Mouse (Mus musculus) testis, adult 2 months (tissue): ENCODE measurements around the gene Col16a1. TPM values are rescaled to one million over a fixed set of nuclear protein-coding genes. Genes with fewer than 3 reads are reported as not detected.

ENCODE experiments used
- H3K27ac ChIP-seq: fragments of 200-500 bp; 2 replicates; pipeline ENCODE4 v1.5.1; 2012; ENCODE audit warnings: low read depth, low read length; ENCODE audit not compliant: control insufficient read depth, insufficient read depth
- H3K27me3 ChIP-seq: fragments of 200-500 bp; 2 replicates; pipeline ENCODE4 v1.6.1; 2012; ENCODE audit warnings: mild to moderate bottlenecking, low read length, moderate library complexity; ENCODE audit not compliant: control insufficient read depth, insufficient read depth
- H3K36me3 ChIP-seq: fragments of 200-500 bp; 2 replicates; pipeline ENCODE4 v1.6.1; 2012; ENCODE audit warnings: mild to moderate bottlenecking, low read length; ENCODE audit not compliant: control insufficient read depth, insufficient read depth
- H3K4me1 ChIP-seq: fragments of 200-500 bp; 2 replicates; pipeline ENCODE4 v1.6.1; 2012; ENCODE audit warnings: low read length; ENCODE audit not compliant: control insufficient read depth, insufficient read depth
- H3K4me3 ChIP-seq: fragments of 200-500 bp; 2 replicates; pipeline ENCODE4 v1.5.1; 2012; ENCODE audit warnings: low read depth, mild to moderate bottlenecking, low read length, moderate library complexity, mixed read lengths; ENCODE audit not compliant: control insufficient read depth
- CTCF ChIP-seq: fragments of 200-500 bp; IDR thresholded peaks from 2 replicates; pipeline ENCODE4 v1.5.1; 2012; ENCODE audit warnings: low read depth, mild to moderate bottlenecking, inconsistent platforms, low read length, moderate library complexity; ENCODE audit not compliant: control insufficient read depth, insufficient read depth, insufficient replicate concordance
- POLR2A ChIP-seq: fragments of 200-500 bp; IDR thresholded peaks from 2 replicates; pipeline ENCODE4 v1.6.1; 2012; ENCODE audit warnings: low read depth, mild to moderate bottlenecking, inconsistent platforms, low read length, moderate library complexity; ENCODE audit not compliant: control insufficient read depth
- polyA plus RNA-seq: library from polyadenylated mRNA; depleted of rRNA; stranded (reverse); fragments of >200 nt; gene quantifications from 2 replicates; pipeline ENCODE4 v1.2.3, GENCODE M21; 2012

Gene Col16a1
- polyA plus RNA-seq, 1 experiment: 111 TPM

DNA sequence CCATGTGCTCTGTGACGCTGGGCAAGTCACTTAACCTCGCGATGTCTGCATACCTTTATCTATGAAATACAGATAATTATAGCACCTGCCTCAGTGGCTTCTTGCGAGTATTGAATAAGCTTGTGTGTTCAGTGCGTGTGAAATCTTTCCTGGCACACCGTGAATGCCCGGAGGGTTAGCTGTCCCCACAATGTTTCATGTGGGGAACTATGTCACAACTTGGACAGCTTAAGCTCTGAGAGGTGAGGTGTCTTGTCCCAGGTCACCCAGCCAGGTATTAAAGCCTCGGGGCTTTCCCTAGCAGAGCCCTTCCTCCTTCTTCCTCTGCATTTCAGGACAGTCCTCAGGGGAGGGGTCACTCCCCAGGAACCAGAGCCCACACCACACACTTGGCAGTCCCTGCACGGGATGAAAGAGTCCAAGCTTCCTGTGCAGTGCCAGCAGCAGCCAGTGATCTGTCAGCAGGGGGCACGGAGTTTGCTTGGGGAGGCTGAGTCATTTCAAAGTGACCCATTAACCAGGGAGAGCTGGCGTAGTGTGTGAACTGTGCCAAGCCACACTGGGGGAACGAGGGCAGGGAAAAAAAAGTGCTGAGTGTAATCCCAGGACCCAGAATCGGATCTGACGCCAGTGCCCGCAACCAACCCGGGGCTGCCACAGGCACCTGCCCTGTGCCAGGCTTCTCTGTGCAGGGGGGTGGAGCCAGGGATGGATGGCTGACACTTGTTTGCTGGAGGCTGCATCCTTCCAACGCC, 27.3 kb downstream of the Col16a1 start:
- Histone ChIP-seq H3K4me1 (no peaks in the 10 kb centered on the region), H3K27me3 (no peaks in the 10 kb centered on the region), H3K4me3 (no peak overlapping the region), H3K27ac (no peak overlapping the region), H3K36me3 (no peaks in the 10 kb centered on the region; the same call in 1 of the 2 replicates)
- TF ChIP-seq POLR2A (no peak), CTCF (no peak)

GRCm38 (mm10) chr4:130076856-130077255, 29.2 kb downstream of the Col16a1 start:
- TF ChIP-seq CTCF (no peak), POLR2A (no peak)
- Histone ChIP-seq H3K27ac (no peak overlapping the region), H3K27me3 (no peaks in the 10 kb centered on the region), H3K4me1 (no peaks in the 10 kb centered on the region), H3K4me3 (no peak overlapping the region), H3K36me3 (no peaks in the 10 kb centered on the region; the same call in 1 of the 2 replicates)

GRCm38 (mm10) chr4:130078816-130079485, 31.3 kb downstream of the Col16a1 start:
- Histone ChIP-seq H3K27me3 (no peaks in the 10 kb centered on the region), H3K4me3 (no peak overlapping the region), H3K36me3 (no peaks in the 10 kb centered on the region), H3K27ac (no peak overlapping the region), H3K4me1 (no peaks in the 10 kb centered on the region)
- TF ChIP-seq POLR2A: no peak
- no peak for TF ChIP-seq CTCF

DNA sequence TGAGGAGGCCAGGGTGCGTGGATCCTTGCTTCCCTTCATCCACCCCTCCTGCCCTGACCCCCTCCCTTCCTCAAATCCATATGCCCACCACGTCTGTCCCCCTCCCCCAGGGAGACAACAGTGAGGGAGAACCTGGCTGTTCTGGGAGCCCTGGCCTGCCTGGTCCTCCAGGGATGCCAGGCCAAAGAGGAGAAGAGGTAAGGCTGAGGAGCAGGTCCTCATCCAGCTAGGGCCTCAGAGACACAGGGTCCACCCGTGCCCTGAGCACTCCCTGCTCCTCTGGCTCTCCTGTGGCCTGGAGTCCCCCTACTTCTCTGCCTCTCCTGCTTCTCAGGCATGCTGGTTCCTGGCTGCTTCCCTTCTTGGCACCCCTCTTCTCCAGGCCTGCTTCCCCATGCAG, 31.9 kb downstream of the Col16a1 start:
- no peak overlapping the region for H3K27ac ChIP-seq
- TF ChIP-seq CTCF (no peak), POLR2A (no peak)
- no peaks in the 10 kb centered on the region for H3K4me1 ChIP-seq
- no peak overlapping the region for H3K4me3 ChIP-seq
- no peaks in the 10 kb centered on the region for H3K36me3 ChIP-seq
- H3K27me3 ChIP-seq: no peaks in the 10 kb centered on the region

GRCm38 (mm10) chr4:130081345-130082190, 33.9 kb downstream of the Col16a1 start:
- Histone ChIP-seq H3K4me1 (no peaks in the 10 kb centered on the region), H3K27me3 (no peaks in the 10 kb centered on the region), H3K27ac (no peak overlapping the region), H3K4me3 (no peak overlapping the region), H3K36me3 (no peaks in the 10 kb centered on the region)
- no peak for TF ChIP-seq CTCF
- TF ChIP-seq POLR2A: peak; percentile 21; the same call in 1 of the 2 replicates

- no peaks in the 10 kb centered on the region for H3K36me3 ChIP-seq
- H3K27me3 ChIP-seq: no peaks in the 10 kb centered on the region
- H3K27ac ChIP-seq: no peak overlapping the region
- no peak for TF ChIP-seq CTCF
- TF ChIP-seq POLR2A: no peak
- no peak overlapping the region for H3K4me3 ChIP-seq
- H3K4me1 ChIP-seq: no peaks in the 10 kb centered on the region
Measured at GRCm38 (mm10) chr4:130082211-130082610, 34.6 kb downstream of the Col16a1 start.
